Mouse (Mus musculus): ENCODE measurements around the gene Mdm2.

GRCm38 (mm10) chr10:117718161-117719119 is 7.9 kb upstream of the Mdm2 start:
- TF ChIP-seq CTCF (IDR thresholded peaks at IDR 0.05; ENCODE audit: borderline replicate concordance, extremely low read depth, insufficient read depth, insufficient read length) (no peak), POLR2A (IDR thresholded peaks at IDR 0.05; ENCODE audit: borderline replicate concordance, extremely low read depth, insufficient read depth, insufficient read length, poor library complexity, severe bottlenecking) (no peak)
